Mouse (Mus musculus): Measurements from ENCODE around the gene Sik3. TPM values are rescaled to one million over a fixed set of nuclear protein-coding genes. Genes with fewer than 3 reads are reported as not detected.
A peak's percentile ranks its signal among the peaks of the same experiment; 100 is the strongest.

The Sik3 gene
- total RNA-seq, 4 experiments from 2014 or later, result 134 to 147 (median 140) TPM

GRCm38 (mm10) chr9:46224101-46224500 is 211.5 kb downstream of the Sik3 start:
- DNase-seq (ENCODE audit: low spot score in 2 of 2), result no peak

DNA sequence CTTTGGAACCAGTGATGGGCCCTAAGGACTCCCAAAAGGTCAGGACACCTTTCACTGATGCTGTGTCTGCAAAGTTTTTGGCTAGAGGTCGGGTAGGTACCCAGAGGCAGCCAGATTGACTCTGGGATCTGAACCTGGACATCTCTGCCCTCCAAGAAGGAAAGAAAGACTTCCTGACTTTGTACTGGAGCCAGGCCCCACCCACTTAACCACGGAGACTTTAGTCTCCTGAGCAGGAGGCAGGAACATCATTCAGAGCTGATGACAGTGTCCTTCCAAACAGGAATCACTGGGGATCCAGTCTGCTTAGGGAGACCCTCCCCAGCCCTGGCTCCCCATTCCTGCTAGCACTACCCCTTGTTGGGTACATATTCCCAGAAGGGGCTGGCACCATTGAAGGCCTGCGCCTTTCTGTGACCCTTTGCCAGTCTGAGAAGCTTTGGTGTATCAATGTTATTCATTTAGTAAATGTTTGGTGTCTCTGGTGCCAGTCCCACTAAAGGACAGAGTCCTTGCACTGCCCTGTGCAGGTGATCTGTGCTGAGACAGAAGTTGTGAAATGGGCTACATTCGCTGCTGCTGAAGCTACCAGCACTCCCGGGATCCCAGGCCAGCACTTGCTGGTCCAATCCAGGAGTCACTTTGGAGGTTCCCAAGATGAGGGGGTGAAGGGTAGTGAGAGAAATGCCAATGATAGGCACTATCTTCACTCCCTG is 212.5 kb downstream of the Sik3 start:
- DNase-seq (ENCODE audit: low spot score in 2 of 2), result no peak

GRCm38 (mm10) chr9:46227064-46227614 is 214.5 kb downstream of the Sik3 start:
- DNase-seq (ENCODE audit: low spot score in 2 of 2), result no peak

GRCm38 (mm10) chr9:46228491-46228890 is 215.9 kb downstream of the Sik3 start, which contains the start of gene Apoa1:
Apoa1 (plus strand) TSS chr9:46228580.
- no peak for DNase-seq (ENCODE audit: low spot score in 2 of 2)

DNA sequence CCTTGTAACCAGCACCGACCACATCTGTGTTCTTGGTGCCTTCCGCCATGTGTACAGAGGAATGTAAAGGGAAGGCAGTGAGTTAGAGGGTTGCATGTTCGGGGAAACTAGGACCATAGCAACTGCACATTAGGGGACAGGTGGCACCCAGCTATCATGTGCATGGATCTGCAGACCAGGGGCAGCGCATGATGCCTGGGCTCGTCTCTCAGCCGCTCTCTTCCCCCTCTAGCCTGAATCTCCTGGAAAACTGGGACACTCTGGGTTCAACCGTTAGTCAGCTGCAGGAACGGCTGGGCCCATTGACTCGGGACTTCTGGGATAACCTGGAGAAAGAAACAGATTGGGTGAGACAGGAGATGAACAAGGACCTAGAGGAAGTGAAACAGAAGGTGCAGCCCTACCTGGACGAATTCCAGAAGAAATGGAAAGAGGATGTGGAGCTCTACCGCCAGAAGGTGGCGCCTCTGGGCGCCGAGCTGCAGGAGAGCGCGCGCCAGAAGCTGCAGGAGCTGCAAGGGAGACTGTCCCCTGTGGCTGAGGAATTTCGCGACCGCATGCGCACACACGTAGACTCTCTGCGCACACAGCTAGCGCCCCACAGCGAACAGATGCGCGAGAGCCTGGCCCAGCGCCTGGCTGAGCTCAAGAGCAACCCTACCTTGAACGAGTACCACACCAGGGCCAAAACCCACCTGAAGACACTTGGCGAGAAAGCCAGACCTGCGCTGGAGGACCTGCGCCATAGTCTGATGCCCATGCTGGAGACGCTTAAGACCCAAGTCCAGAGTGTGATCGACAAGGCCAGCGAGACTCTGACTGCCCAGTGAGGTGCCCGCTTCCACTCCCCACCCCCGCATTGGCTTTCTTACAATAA is 217.2 kb downstream of the Sik3 start:
- DNase-seq (ENCODE audit: low spot score in 2 of 2), result peak; percentile 85 to 92

DNA sequence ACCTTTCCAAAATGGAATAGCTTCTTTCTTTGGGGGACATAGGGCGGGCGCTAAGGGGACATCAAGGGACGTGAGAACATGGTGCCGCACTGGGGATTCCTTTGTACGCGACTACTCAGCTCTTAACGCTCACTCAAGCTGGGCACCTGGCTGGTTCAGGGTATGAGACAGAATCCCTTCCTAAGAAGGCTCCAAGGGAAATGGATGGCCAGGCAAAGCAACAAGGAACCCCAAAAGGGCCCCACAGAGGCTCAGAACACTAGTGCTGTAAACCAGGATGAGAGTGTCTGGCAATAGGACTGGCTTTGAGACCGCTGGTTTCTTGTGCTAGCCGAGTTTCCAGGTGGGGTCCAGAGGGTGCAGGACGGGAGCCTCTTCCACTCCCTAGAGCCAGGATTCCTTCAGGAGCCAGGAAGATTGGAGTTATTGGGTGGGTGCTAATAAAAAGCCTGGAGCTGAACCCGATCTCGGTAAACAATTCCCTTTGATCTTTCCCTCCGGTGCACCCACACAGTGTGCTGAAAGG is 217.9 kb downstream of the Sik3 start:
- no peak for DNase-seq (ENCODE audit: low spot score in 2 of 2)

GRCm38 (mm10) chr9:46235196-46235595 is 222.6 kb downstream of the Sik3 start:
- no peak for DNase-seq (ENCODE audit: low spot score in 2 of 2)

DNA sequence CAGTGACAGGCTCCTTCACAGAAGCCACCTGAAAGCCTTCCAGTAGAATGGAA is 222.8 kb downstream of the Sik3 start, which contains the start of gene Apoc3:
TSS of gene Apoc3 (minus strand) at position 41 of the 53 bp plus-strand sequence.
- no peak for DNase-seq (ENCODE audit: low spot score in 2 of 2)

DNA sequence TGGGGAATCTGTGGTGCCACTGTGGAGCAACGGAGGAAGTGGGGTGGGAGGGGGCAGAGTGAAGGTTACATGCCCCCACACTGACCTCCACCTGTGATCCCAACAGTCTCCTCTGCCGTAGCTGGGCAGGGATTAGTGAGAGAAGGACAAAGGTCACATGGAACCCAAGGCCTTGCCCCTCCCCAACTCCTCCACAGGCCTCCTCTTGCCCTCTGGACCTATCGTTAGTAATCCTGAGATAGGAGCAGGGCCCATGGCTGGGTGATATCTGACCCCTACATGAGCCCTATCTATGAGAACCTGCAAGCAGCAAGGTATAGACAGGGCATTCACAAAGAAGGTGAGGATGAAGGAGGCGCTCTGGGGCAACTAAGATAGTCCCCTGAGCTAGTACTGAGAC is 223.0 kb downstream of the Sik3 start:
- no peak for DNase-seq (ENCODE audit: low spot score in 2 of 2)

- no peak for DNase-seq (ENCODE audit: low spot score in 2 of 2)
Observed at GRCm38 (mm10) chr9:46238850-46239249, 226.2 kb downstream of the Sik3 start.

GRCm38 (mm10) chr9:46240526-46241153 is 228.0 kb downstream of the Sik3 start, which contains the start of gene Apoa4:
Apoa4 (plus strand) TSS chr9:46240696.
- no peak for DNase-seq (ENCODE audit: low spot score in 2 of 2)

- no peak for DNase-seq (ENCODE audit: low spot score in 2 of 2)
Observed at GRCm38 (mm10) chr9:46241818-46242217, 229.2 kb downstream of the Sik3 start.

- DNase-seq (ENCODE audit: low spot score in 2 of 2), result no peak
Observed at GRCm38 (mm10) chr9:46243122-46243521, 230.5 kb downstream of the Sik3 start.

DNA sequence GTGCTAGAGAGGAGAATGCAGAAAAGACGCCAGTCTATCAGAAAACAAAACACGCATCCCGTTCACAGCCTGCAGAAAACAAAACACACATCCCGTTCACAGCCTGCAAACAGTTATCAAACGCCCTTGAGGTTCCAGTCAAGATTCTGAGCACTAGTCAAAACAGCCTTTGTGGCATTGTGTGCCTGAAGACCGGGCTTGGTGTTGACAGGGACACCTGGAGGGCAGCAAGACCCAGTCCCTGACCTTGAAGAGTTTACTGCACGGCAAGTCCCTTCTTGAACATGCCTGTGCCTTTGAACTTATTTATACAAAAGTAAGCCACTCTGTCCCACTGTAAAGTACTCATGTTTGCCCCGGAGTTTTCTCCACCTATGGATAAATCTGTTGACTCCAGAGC is 231.0 kb downstream of the Sik3 start:
- no peak for DNase-seq (ENCODE audit: low spot score in 2 of 2)

DNA sequence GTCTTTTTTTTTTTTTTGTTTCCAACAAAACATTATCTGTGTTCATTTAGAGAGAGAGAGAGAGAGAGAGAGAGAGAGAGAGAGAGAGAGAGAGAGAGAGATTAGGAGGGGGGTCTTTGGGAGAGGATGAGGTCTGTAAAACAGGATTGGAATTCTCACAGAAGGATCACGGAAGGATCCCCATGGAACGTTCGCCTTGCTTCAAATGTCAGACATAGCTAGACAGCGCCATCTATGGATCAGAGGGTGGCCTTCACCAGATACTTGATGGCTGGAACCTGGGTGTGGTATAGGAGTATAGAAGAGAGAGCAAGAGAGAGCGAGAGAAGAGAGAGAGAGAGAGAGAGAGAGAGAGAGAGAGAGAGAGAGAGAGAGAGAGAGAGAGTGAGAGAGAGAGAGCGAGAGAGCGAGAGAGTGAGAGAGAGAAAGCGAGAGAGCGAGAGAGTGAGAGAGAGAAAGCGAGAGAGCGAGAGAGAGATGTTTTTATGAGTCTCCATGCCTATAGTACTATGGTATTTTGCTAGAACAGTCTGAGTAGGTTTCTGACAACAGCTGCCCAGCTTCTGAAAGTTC is 234.2 kb downstream of the Sik3 start:
- peak in 1 of 2 experiments; percentile 75 for DNase-seq (ENCODE audit: low spot score in 2 of 2)

DNA sequence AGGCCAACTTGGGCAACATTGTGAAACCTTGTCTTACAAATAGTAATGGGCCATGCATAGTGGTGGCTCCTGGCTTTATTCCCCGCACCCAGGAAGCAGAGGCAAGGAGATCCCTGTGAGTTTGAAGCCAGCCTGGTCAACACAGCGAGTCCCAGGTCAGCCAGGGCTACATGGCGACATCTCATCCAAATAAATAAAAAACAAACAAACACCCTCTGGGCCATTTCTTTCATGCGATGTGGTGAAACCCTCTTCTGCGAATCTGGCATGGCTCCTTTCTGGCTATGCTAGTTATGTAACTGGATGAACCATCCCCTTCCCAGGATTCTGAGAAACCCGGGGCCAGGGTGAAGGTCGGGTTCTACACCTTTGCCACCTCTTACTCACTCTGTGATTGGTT is 243.6 kb downstream of the Sik3 start:
- DNase-seq (ENCODE audit: low spot score in 2 of 2), result no peak

GRCm38 (mm10) chr9:46256658-46257385 is 244.2 kb downstream of the Sik3 start:
- DNase-seq (ENCODE audit: low spot score in 2 of 2), result no peak

DNA sequence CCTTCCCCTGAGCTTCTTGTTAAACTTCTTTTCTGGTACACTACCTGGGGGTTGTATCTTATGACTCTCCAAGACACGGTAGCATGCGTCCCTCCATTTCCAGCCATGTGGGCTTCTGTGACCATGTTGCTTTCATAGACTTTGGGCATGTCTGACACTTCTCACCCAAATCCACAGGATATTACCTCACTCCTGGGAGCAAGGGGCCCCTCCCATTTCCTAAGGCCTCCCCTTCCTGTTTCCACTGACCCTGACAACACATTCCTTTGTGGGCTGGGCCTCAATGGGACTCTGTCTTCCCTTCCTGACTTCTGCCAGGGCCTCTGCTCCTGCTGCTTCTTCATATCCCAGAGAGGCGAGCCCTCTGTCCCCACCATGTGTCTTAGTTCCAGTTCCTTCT is 244.9 kb downstream of the Sik3 start:
- DNase-seq (ENCODE audit: low spot score in 2 of 2), result no peak

DNA sequence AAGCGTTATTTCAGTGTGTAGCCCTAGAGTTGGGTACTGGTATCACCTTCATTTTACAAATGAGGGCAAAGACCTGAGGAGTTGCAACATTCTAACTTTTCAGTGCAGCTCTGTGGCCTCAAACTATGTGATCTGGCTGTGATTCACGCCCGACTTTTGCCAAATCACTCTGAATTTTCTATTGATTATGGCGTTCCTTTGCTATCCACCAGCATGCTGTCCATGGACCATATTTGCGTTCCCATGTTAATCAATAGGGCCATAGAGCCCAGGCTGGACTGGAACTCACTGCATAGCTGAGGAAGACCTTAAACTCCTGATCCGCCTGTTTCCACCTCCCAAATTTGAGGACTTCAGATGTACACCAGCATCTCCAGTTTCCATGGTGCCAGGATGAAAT is 246.5 kb downstream of the Sik3 start:
- no peak for DNase-seq (ENCODE audit: low spot score in 2 of 2)

- DNase-seq (ENCODE audit: low spot score in 2 of 2), result no peak
Observed at GRCm38 (mm10) chr9:46261131-46261530, 248.5 kb downstream of the Sik3 start.

DNA sequence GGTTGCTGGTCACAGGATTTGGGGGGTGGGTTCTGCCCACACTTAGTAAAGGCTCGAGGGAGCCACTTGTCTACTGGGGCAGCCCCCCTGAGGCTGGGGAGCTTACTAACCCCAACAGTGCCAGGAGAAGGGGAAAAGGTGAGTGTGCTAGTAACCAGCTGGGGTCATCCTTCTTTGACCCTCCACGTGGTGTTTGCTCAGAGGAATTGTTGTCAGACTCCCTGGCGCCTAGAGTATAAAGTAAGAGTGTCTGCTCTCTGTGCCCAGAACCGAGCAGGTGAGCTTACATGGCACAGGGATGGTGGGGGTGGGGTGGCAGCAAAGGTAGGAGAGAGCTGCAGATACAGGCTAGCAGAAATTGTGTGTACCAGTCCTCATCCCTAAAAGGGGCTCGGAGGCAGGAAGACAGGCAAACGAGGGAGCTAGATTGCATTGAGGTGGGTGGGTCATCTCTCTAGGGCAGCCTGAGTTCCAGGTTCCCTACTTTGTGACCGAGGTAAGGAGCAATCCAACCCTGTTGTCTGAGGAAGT is 255.8 kb downstream of the Sik3 start, which contains the start of gene Apoa5:
TSS of gene Apoa5 (plus strand) at position 291 of the 531 bp plus-strand sequence.
- DNase-seq (ENCODE audit: low spot score in 2 of 2), result no peak
